ENCODE assay signal across 16 mouse cellular contexts in the genomic region with DNA sequence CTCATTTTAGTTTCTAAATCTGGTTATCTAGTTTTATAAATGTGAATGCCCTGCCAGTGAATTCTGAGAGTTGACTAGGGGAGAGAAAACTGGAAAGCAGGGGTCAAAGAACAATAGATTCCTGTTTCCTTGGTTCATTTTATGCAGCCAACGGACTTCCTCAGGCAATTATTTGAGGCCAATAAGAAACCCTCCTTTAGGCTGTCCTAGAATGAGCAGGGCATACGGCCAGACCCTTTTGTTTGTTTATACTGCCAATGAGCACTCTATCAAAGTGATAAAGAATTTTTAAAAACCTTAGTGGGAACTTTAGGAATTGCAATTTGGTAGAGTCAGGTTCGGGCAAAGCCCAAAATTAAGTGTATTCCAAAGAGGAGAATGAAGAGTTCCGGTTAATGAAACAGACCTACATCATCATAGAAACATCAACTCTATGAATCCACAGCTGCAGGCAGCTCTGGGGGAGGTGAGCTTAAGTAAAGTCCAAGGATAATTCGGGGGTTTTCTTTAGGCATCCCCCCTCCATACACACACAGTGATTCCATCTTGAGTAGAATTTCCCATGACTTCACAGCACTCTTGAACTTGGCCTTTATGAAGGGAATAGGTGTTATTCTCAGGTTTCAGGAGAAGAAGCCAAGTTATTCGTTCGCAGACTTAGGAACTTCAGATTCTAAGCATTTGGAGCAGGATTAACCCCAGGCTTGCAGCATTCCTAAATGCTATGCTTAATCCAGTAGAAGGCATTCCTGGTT. TPM values are rescaled to one million over a fixed set of nuclear protein-coding genes. Genes with fewer than 3 reads are reported as not detected.
DNase-seq lines count a peak whose midpoint lies in the region; ATAC-seq and TF ChIP-seq lines count a peak whose summit lies in the region.
"Had no signal": no experiment of that assay in that cellular context is flagged by ENCODE, and none has a peak within 500 bp of the region (broad histone marks: within the 10 kb centered on the region; RNA-seq: fewer than 3 reads in every experiment).

No protein-coding gene starts in this region.

- no peak overlapping the region for H3K27ac ChIP-seq in forebrain, embryonic 14.5 days (ENCODE audit: low read depth, low read length)
- no peak overlapping the region for H3K27ac ChIP-seq in forebrain, postnatal 0 days (ENCODE audit: low read depth, low read length)
- peak overlapping the region; percentile 7; the same call in 1 of the 2 replicates for H3K27ac ChIP-seq in limb, embryonic 10.5 days
- peak overlapping the region; percentile 72; the same call in 1 of the 2 replicates for H3K27ac ChIP-seq in stomach, embryonic 15.5 days
- H3K27ac ChIP-seq: macrophage had no signal

- no peaks in the 10 kb centered on the region for H3K9me3 ChIP-seq in forebrain, embryonic 14.5 days (replicated peaks; ENCODE audit: control insufficient read depth, low read length)
- no peaks in the 10 kb centered on the region for H3K9me3 ChIP-seq in forebrain, postnatal 0 days (ENCODE audit: low read length)
- no peaks in the 10 kb centered on the region for H3K9me3 ChIP-seq in limb, embryonic 10.5 days (replicated peaks)
- H3K9me3 ChIP-seq in stomach, embryonic 15.5 days, result no peaks in the 10 kb centered on the region

- H3K4me3 ChIP-seq in forebrain, embryonic 14.5 days (ENCODE audit: low read depth, low read length), result no peak overlapping the region
- H3K4me3 ChIP-seq in forebrain, postnatal 0 days (ENCODE audit: low read depth, low read length), result no peak overlapping the region
- no peak overlapping the region for H3K4me3 ChIP-seq in lung, adult 2 months (replicated peaks; ENCODE audit: extremely low read depth, low read depth, low read length)
- no peak overlapping the region for H3K4me3 ChIP-seq in limb, embryonic 10.5 days
- no peak overlapping the region for H3K4me3 ChIP-seq in stomach, embryonic 15.5 days (replicated peaks)

- H3K9ac ChIP-seq in forebrain, embryonic 14.5 days (ENCODE audit: low read length), result no peak overlapping the region
- H3K9ac ChIP-seq in forebrain, postnatal 0 days, result no peak overlapping the region
- no peak overlapping the region for H3K9ac ChIP-seq in stomach, embryonic 15.5 days

- 40% methylated on average over 7 of the region's 7 CpGs for WGBS in forebrain, embryonic 14.5 days
- WGBS in forebrain, postnatal 0 days, result 33% methylated on average over 7 of the region's 7 CpGs
- 41% methylated on average over 7 of the region's 7 CpGs for WGBS in lung, adult 2 months
- 72% methylated on average over 7 of the region's 7 CpGs for WGBS in limb, embryonic 10.5 days
- WGBS in stomach, embryonic 15.5 days, result 38% methylated on average over 7 of the region's 7 CpGs

- no peak for TF ChIP-seq POLR2A in lung, adult 2 months (IDR thresholded peaks at IDR 0.05; ENCODE audit: borderline replicate concordance, extremely low read depth, low read depth, low read length)

- H3K36me3 ChIP-seq in forebrain, embryonic 14.5 days (ENCODE audit: control insufficient read depth, insufficient read depth, low read length), result no peaks in the 10 kb centered on the region
- H3K36me3 ChIP-seq in forebrain, postnatal 0 days (ENCODE audit: insufficient read depth), result no peaks in the 10 kb centered on the region
- H3K36me3 ChIP-seq in limb, embryonic 10.5 days, result no peaks in the 10 kb centered on the region
- no peaks in the 10 kb centered on the region for H3K36me3 ChIP-seq in stomach, embryonic 15.5 days

- no peak overlapping the region for H3K4me2 ChIP-seq in forebrain, embryonic 14.5 days (ENCODE audit: low read length)
- no peak overlapping the region for H3K4me2 ChIP-seq in forebrain, postnatal 0 days (ENCODE audit: low read depth)
- no peak overlapping the region for H3K4me2 ChIP-seq in stomach, embryonic 15.5 days

- H3K27me3 ChIP-seq in forebrain, embryonic 14.5 days (replicated peaks; ENCODE audit: control insufficient read depth, insufficient read depth, low read length), result no peaks in the 10 kb centered on the region
- no peaks in the 10 kb centered on the region for H3K27me3 ChIP-seq in forebrain, postnatal 0 days (ENCODE audit: insufficient read depth, low read length)
- H3K27me3 ChIP-seq in limb, embryonic 10.5 days (ENCODE audit: low read depth, poor library complexity, severe bottlenecking), result no peaks in the 10 kb centered on the region
- H3K27me3 ChIP-seq in stomach, embryonic 15.5 days (replicated peaks), result no peaks in the 10 kb centered on the region

- no peak for TF ChIP-seq CTCF in forebrain, postnatal 0 days (IDR thresholded peaks at IDR 0.05; ENCODE audit: low read depth)
- no peak for TF ChIP-seq CTCF in lung, adult 2 months (IDR thresholded peaks at IDR 0.05; ENCODE audit: insufficient read depth, low read length)

- ATAC-seq in forebrain, embryonic 14.5 days, result no peak
- ATAC-seq in forebrain, postnatal 0 days, result no peak
- ATAC-seq in stomach, embryonic 15.5 days (ENCODE audit: insufficient read depth, low FRiP score, low read depth), result no peak

- peaks cover 15% of the 10 kb centered on the region for H3K4me1 ChIP-seq in forebrain, embryonic 14.5 days (ENCODE audit: control insufficient read depth, insufficient read depth, low read length)
- H3K4me1 ChIP-seq in forebrain, postnatal 0 days (ENCODE audit: insufficient read depth), result no peaks in the 10 kb centered on the region
- peaks cover 9% of the 10 kb centered on the region for H3K4me1 ChIP-seq in lung, adult 2 months (ENCODE audit: control insufficient read depth, insufficient read depth, low read length)
- 0 out of 2 replicates have a peak, but pooled peaks cover 4% of the 10 kb centered on the region for H3K4me1 ChIP-seq in limb, embryonic 10.5 days
- 0 out of 2 replicates have a peak, but pooled peaks cover 4% of the 10 kb centered on the region for H3K4me1 ChIP-seq in stomach, embryonic 15.5 days

- peak; percentile 25 for DNase-seq in forebrain, embryonic 14.5 days (ENCODE audit: low spot score)
- no peak for DNase-seq in forebrain, postnatal 0 days
- peak; percentile 19 to 48 for DNase-seq in lung, adult 18-20 months
- DNase-seq in lung, adult 2 months, result no peak
- DNase-seq in limb, embryonic 10.5 days (ENCODE audit: low spot score), result no peak
- DNase-seq in B cell, adult 2 months, result no peak
- no peak for DNase-seq in embryo, embryonic 9.5 days (ENCODE audit: extremely low spot score)
- DNase-seq: cerebellum, adult 11 months had no signal

RNA-seq across cellular contexts. Expression of gene Fam50b, which starts 46.4 kb away (rescaled TPM):
- not detected in 2 replicates for polyA plus RNA-seq in forebrain, embryonic 14.5 days (2014; fragmentation: Nextera tagmentation; extraction: Ambion mirVana)
- 0.19 TPM in 1 of 2 replicates, not detected in the other for total RNA-seq in forebrain, postnatal 0 days (2014; rRNA removed)
- 0.15 and 0.29 TPM in 2 replicates for polyA plus RNA-seq in forebrain, postnatal 0 days (2015; fragmentation: Nextera tagmentation; extraction: Ambion mirVana)
- polyA plus RNA-seq in lung, adult 2 months (2012; rRNA removed), result 0.27 TPM in 1 of 2 replicates, not detected in the other
- 0.11 TPM in 1 of 2 replicates, not detected in the other for polyA plus RNA-seq in limb, embryonic 10.5 days (2016; fragmentation: Nextera tagmentation; extraction: Ambion mirVana)
- not detected in 2 replicates for polyA plus RNA-seq in stomach, embryonic 15.5 days (2015; fragmentation: Nextera tagmentation; extraction: Ambion mirVana)
- total RNA-seq: adrenal gland, adult 18-20 months; hematopoietic stem cell, adult 5-6 weeks; layer of hippocampus, postnatal 25 days; monocyte, adult 5-6 weeks had no signal
- polyA plus RNA-seq: embryonic facial prominence, embryonic 11.5 days; frontal cortex, adult 2 months; macrophage had no signal

Comparison
In these comparisons a context has a peak if more than half of its experiments do, and no peak if none do; other contexts are left out.
1. DNase-seq: peak in forebrain, embryonic 14.5 days (single experiment) and lung, adult 18-20 months (2 of 2); none in forebrain, postnatal 0 days (single experiment), lung, adult 2 months (single experiment), limb, embryonic 10.5 days (single experiment), B cell, adult 2 months (0 of 2) and embryo, embryonic 9.5 days (single experiment).
2. H3K27ac ChIP-seq: peak in limb, embryonic 10.5 days (single experiment) and stomach, embryonic 15.5 days (single experiment); none in forebrain, embryonic 14.5 days (single experiment) and forebrain, postnatal 0 days (single experiment).